Mouse (Mus musculus) stomach, postnatal 0 days (tissue): ENCODE results near the gene Elp5.

Experiments
- CTCF ChIP-seq: IDR thresholded peaks from 2 replicates; pipeline ENCODE4 v1.5.1; 2016; ENCODE audit warnings: antibody characterized with exemption, low read depth, mild to moderate bottlenecking, moderate library complexity
- EP300 ChIP-seq: optimal IDR thresholded peaks from 2 replicates; pipeline ENCODE3; 2016; ENCODE audit warnings: antibody characterized with exemption

- no peak for TF ChIP-seq CTCF
- TF ChIP-seq EP300: no peak
These were observed 28.9 kb downstream of the Elp5 start for GRCm38 (mm10) chr11:69953267-69953915.
